Mouse (Mus musculus) spleen, adult 2 months (tissue): Measurements from ENCODE around the gene a. TPM values are rescaled to one million over a fixed set of nuclear protein-coding genes. Genes with fewer than 3 reads are reported as not detected.

Experiments
- DNase-seq, 2 experiments: peaks; one replicate each; pipeline versions ENCODE4 v3.0.0 to v3.0.0-alpha.2; 2012 to 2021; ENCODE audit warnings: low spot score in 2 of 2, low read depth in 1 of 2
- H3K27ac ChIP-seq: fragments of 200-500 bp; 2 replicates; pipeline ENCODE4 v1.5.1; 2012; ENCODE audit warnings: low read length, inconsistent platforms; ENCODE audit not compliant: insufficient read depth
- H3K27me3 ChIP-seq: fragments of 200-500 bp; 2 replicates; pipeline ENCODE4 v1.6.1; 2012; ENCODE audit warnings: mild to moderate bottlenecking, moderate library complexity, low read length, inconsistent platforms; ENCODE audit not compliant: control insufficient read depth, insufficient read depth
- H3K36me3 ChIP-seq: fragments of 200-500 bp; 2 replicates; pipeline ENCODE4 v1.6.1; 2012; ENCODE audit warnings: mild to moderate bottlenecking, low read length, inconsistent platforms; ENCODE audit not compliant: control insufficient read depth, insufficient read depth
- H3K4me1 ChIP-seq: fragments of 200-500 bp; 2 replicates; pipeline ENCODE4 v1.6.1; 2011; ENCODE audit warnings: inconsistent platforms; ENCODE audit not compliant: control insufficient read depth, insufficient read depth, insufficient read length
- H3K4me3 ChIP-seq: fragments of 200-500 bp; 2 replicates; pipeline ENCODE4 v1.5.1; 2011; ENCODE audit warnings: mild to moderate bottlenecking, inconsistent platforms; ENCODE audit not compliant: insufficient read depth, insufficient read length; ENCODE audit errors: extremely low read depth
- CTCF ChIP-seq: fragments of 200-500 bp; IDR thresholded peaks from 2 replicates; pipeline ENCODE4 v1.5.1; 2011; ENCODE audit warnings: mild to moderate bottlenecking, inconsistent platforms; ENCODE audit not compliant: insufficient read depth, insufficient read length, insufficient replicate concordance; ENCODE audit errors: extremely low read depth
- POLR2A ChIP-seq: fragments of 200-500 bp; IDR thresholded peaks from 2 replicates; pipeline ENCODE4 v1.6.1; 2011; ENCODE audit warnings: low read depth, low read length, inconsistent platforms
- WGBS: fragments of 180-500 bp; shearing (Covaris S2); methylation state at CpG from one replicate; pipeline ENCODE4 v1.1.7; 2018; 5-methylcytosine and 5-hydroxymethylcytosine counted together
- polyA plus RNA-seq: library from polyadenylated mRNA; depleted of rRNA; stranded (reverse); fragments of >200 nt; gene quantifications from 2 replicates; pipeline ENCODE4 v1.2.3, GENCODE M21; 2012

a gene
- polyA plus RNA-seq, 1 experiment = not detected

DNA sequence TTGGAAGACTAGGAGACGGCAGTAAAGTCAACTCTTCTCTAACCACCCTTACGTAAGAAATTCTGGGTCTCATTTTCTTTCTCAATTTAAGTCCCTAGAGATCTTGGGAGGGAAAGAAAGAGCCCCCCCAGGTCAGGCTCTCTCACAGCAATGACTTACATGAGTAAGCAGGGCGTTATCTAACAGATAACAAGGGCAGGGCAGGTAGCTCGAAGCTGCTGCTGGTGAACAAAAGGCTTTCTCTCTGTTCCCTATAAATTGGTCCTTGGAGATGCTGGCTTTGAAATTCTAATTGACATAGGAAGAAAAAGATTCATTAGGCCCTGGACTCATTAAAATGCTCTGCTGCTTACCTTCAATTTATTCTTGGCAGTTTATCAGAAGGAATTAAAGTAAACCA, 41.3 kb downstream of the a start:
- TF ChIP-seq CTCF = no peak
- 84% methylated on average over 4 of the region's 4 CpGs for WGBS

GRCm38 (mm10) chr2:154834149-154834865, 43.1 kb downstream of the a start:
- 95% methylated on average over 6 of the region's 6 CpGs for WGBS

More for the DNA sequence above, 41.3 kb downstream of the a start:
- H3K36me3 ChIP-seq = no peaks in the 10 kb centered on the region; the same call in 1 of the 2 replicates
- H3K27ac ChIP-seq = no peak overlapping the region
- H3K4me3 ChIP-seq = no peak overlapping the region
- DNase-seq = no peak
- H3K4me1 ChIP-seq = no peaks in the 10 kb centered on the region
- H3K27me3 ChIP-seq = no peaks in the 10 kb centered on the region

DNA sequence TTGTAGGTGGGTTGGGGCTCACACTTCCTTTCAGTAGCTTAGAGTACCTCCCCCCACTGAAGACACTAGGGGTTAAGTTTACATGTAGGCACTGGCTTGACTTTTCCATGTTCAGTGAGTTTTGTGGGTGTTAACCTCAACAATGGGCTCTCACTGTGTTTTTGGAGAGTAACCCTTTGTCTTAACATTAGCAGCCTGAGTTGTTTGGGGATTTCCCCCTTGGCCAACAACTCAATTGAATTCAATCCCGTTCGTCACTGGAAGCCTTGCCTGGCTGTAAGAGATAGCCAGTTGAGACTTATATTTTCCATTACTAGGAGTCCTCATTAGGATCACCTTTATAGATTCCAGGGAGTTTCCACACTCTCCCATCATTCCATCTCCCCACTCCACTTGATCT, 45.3 kb downstream of the a start:
- no peaks in the 10 kb centered on the region for H3K27me3 ChIP-seq
- DNase-seq = no peak
- TF ChIP-seq POLR2A (no peak), CTCF (no peak)
- no peaks in the 10 kb centered on the region; the same call in 1 of the 2 replicates for H3K36me3 ChIP-seq
- no peak overlapping the region for H3K27ac ChIP-seq
- WGBS = 68% methylated on average over 2 of the region's 2 CpGs
- no peak overlapping the region for H3K4me3 ChIP-seq
- no peaks in the 10 kb centered on the region for H3K4me1 ChIP-seq

More at GRCm38 (mm10) chr2:154834149-154834865, 43.1 kb downstream of the a start:
- Histone ChIP-seq H3K27ac (no peak overlapping the region), H3K27me3 (no peaks in the 10 kb centered on the region), H3K4me1 (no peaks in the 10 kb centered on the region), H3K4me3 (no peak overlapping the region), H3K36me3 (no peaks in the 10 kb centered on the region; the same call in 1 of the 2 replicates)
- TF ChIP-seq POLR2A = no peak
- no peak for TF ChIP-seq CTCF
- DNase-seq = no peak

- Histone ChIP-seq H3K27ac (no peak overlapping the region), H3K4me3 (no peak overlapping the region), H3K36me3 (peaks cover 1% of the 10 kb centered on the region; the same call in 1 of the 2 replicates), H3K4me1 (no peaks in the 10 kb centered on the region), H3K27me3 (no peaks in the 10 kb centered on the region)
- no peak for DNase-seq
- no peak for TF ChIP-seq POLR2A
- no peak for TF ChIP-seq CTCF
These were observed 56.9 kb downstream of the a start for GRCm38 (mm10) chr2:154848086-154848485.

DNA sequence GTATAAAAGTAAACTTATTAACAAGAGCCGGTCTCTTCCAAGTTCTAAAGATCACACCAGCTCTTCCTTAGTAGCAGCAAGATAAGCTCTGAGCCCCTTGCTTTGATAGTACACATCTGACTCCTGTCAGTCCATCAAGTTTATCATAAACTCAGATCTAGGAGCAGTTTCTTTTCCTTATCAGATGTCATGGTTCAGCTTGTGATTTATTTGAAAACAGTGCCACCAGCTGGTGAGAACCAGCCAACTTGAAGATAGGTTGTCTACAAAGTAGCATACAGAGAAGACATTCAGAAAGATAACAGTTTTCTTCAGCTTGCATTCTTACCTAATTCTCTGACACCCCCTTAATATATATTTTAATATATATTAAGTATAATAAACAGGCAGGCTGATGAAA, 64.2 kb downstream of the a start:
- peak; percentile 53 to 59 for DNase-seq
- Histone ChIP-seq H3K4me3 (no peak overlapping the region), H3K4me1 (no peaks in the 10 kb centered on the region; the same call in 1 of the 2 replicates), H3K27me3 (no peaks in the 10 kb centered on the region), H3K27ac (no peak overlapping the region), H3K36me3 (peaks cover 7% of the 10 kb centered on the region)
- TF ChIP-seq POLR2A (no peak), CTCF (no peak)
- WGBS = 89% methylated on average over 1 of the region's 1 CpGs

GRCm38 (mm10) chr2:154863672-154864071, 72.5 kb downstream of the a start:
- Histone ChIP-seq H3K4me1 (no peaks in the 10 kb centered on the region), H3K27me3 (no peaks in the 10 kb centered on the region), H3K27ac (no peak overlapping the region), H3K36me3 (peaks cover 37% of the 10 kb centered on the region), H3K4me3 (no peak overlapping the region)
- no peak for DNase-seq
- TF ChIP-seq POLR2A (no peak), CTCF (no peak)
- 94% methylated on average over 13 of the region's 13 CpGs for WGBS

DNA sequence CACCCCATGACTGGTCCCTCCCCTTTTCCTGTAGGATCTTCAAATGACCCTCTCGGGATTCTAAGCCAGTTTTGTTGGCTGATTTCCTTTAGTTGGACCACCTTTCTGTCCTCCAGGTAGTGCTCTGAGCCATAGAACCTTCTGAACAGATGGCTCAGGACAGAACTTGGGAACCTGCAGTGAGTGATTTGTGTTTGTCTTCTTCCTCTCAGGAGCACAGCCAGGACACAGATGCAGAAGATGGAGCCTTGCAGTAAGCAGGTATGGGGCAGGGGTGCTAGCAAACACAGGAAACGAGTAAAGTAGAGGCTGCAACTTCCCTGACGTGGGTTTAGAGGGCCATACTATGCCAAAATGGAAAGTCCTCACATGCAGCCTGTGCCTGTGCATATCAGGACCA, 74.5 kb downstream of the a start:
- no peaks in the 10 kb centered on the region for H3K4me1 ChIP-seq
- no peak overlapping the region for H3K27ac ChIP-seq
- no peaks in the 10 kb centered on the region for H3K27me3 ChIP-seq
- H3K36me3 ChIP-seq = peaks cover 44% of the 10 kb centered on the region
- 81% methylated on average over 3 of the region's 3 CpGs for WGBS
- no peak for DNase-seq
- TF ChIP-seq POLR2A (no peak), CTCF (no peak)
- H3K4me3 ChIP-seq = no peak overlapping the region
